Mouse (Mus musculus) urinary bladder, adult 2 months (tissue): Measurements from ENCODE around the gene Mpv17l2. TPM values are rescaled to one million over a fixed set of nuclear protein-coding genes. Genes with fewer than 3 reads are reported as not detected.

Source experiments
- DNase-seq: peaks from one replicate; pipeline ENCODE4 v3.0.0; 2022; ENCODE audit warnings: low spot score
- polyA plus RNA-seq: library from polyadenylated mRNA; depleted of rRNA; stranded (reverse); fragments of >200 nt; gene quantifications from 2 replicates; pipeline ENCODE4 v1.2.3, GENCODE M21; 2012

Mpv17l2 gene
- polyA plus RNA-seq, 1 experiment, result 41.9 TPM

DNA sequence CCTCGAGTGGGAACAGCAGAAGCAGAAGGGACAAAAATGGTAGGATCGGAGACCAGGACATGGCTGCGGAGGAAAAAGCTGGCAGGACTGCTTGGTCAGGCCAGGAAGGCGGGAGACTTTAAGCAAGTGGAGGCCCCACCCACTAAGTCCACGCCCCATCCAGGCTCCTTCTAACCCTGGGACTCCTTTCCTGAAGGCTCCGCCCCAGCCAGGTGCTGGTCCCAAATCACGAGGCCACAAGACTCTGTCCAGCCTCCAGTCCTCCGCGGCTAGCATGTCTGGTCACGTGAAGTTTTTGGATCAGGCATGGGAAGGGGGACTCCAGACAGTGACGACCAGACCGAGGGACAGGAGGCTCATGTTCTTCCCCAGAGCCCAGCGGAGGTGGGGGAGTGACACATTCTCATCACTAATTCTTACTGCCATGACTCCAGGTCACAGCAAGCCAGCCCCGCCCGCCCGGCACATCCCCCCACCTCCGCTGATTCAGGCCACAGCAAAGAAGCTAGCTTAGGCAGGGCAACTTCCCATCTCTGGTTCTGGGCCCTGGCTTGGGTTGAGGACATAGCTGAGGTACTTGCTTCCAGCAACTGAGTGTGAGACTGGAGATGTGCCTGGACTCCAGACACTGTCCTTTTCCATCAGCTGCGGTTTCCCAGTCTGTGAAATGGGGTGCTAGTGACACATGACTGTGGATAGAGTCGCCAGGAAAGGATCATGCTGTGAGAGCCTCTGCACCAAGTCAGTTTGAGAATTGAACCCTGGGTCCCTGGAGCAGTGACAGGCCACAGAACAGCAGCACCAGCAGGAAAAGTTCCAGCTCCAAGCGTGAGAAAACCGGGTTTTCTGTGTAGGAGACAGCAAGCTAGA is 6.1 kb upstream of the Mpv17l2 start:
- DNase-seq, result no peak

DNA sequence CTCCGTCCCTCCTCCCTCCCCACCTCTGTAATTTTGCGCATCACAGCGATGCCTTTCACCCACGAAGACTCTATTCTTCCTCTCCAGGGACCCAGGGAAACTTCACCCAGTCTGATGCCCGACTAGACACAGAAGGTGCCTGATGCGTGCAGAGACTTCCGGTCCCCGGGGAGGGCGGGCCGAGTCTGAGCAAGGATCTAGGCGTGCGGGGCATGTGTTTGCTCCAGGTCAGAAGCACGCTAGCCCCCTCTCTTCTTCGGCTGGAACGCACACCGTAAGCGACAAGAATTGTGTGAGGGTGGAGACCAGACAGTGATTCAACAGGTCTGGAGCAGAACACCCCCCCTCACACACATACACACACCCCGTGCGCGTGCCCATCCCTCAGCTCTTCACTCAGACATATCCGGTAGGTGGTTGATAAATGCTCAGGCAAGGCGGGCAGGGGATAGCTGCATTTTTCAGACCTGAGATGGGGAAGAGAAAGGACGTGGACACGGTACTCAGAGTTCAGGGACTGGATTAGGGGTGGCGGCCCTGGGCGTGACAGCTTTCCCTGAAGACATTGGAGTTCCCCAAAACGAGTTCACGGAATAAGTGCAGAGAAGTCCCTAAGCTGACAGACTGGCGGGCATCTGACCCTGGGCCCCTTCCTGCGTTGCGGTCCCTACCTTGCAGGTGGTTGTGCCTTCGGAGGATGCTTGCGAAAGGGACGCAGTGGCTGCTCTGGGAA is 5.3 kb upstream of the Mpv17l2 start:
- DNase-seq, result no peak

DNA sequence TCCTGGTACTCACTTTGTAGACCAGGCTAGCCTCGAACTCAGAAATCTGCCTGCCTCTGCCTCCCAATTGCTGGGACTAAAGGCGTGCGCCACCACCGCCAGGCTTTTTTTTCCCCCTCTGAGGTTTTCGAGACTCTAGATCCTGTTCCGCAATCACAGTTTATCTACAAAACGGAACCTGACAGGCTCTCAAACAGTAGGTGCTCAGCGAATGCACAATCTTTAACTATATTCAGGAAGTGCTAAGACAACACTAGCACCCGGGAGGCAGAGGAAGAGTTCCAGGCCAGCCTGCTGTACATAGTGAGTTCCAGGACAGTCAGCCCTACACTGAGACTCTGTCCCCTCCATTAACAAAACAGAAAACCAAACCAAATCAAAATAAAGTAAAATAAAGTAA is 4.6 kb upstream of the Mpv17l2 start:
- no peak for DNase-seq

- DNase-seq, result no peak
These were observed 3.9 kb upstream of the Mpv17l2 start for GRCm38 (mm10) chr8:70764676-70765075.

DNA sequence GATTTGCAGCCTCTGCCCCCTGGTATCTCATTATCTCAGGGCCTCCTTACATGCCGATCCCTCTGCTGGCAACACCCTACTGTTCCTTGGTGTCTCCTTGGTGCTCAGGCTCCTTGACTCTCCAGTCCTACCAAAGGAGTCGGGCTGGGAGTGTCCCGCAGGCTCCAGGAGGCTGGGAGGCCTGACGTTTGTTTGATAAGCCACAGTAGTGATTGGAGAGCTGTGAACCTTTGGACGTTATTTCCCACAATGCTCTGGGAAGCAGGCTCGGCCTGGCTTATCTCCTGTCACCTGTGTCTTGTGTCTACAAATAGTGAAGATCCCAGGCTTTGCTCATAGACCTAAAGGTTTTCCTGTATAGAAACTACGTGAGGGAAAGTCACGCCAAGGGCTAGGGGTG is 3.3 kb upstream of the Mpv17l2 start:
- no peak for DNase-seq

GRCm38 (mm10) chr8:70763354-70763753 is 2.6 kb upstream of the Mpv17l2 start:
- DNase-seq, result no peak

DNA sequence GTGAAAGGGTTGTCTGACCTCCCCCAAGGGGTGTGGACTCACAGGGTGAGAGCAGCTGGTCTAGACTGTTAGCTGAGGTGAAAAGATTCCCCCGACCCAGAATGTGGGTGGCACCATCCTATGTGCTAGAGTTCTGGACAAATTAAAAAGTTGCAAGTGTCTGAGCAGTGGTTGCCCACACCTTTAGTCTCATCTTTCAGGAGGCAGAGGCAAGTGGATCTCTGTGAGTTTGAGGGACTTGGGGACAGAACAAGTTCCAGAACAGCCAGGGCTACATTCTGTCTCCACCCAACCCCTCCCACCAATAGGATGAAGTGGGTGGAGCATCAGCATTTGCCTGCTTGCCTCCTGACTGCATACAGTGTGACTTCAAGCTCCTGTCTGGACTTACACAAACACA is 1.4 kb upstream of the Mpv17l2 start:
- no peak for DNase-seq

DNA sequence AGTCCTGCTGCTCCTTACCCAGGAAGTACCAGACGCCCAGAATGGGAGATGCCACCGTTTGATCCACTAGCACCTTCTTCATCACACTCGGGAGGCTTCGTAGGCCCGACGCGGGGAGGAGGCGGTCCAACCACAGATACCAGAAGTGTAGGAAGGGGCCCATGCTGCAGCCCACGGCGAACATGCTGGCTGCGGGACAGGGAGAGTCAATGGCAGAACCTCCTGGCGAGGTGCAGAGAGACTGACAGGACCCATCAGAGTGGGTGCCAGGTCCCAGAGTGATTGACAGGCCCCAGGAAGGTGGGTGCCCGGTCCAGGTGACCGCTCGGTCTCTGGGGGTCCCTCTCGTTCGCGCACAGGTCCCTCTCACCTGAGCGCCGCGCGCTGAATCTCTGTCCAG is 396 bp downstream of the Mpv17l2 start:
- no peak for DNase-seq

- no peak for DNase-seq
These were observed 1.9 kb downstream of the Mpv17l2 start for GRCm38 (mm10) chr8:70758616-70759561.

GRCm38 (mm10) chr8:70758308-70758615 is 2.5 kb downstream of the Mpv17l2 start:
- peak; percentile 16 for DNase-seq

DNA sequence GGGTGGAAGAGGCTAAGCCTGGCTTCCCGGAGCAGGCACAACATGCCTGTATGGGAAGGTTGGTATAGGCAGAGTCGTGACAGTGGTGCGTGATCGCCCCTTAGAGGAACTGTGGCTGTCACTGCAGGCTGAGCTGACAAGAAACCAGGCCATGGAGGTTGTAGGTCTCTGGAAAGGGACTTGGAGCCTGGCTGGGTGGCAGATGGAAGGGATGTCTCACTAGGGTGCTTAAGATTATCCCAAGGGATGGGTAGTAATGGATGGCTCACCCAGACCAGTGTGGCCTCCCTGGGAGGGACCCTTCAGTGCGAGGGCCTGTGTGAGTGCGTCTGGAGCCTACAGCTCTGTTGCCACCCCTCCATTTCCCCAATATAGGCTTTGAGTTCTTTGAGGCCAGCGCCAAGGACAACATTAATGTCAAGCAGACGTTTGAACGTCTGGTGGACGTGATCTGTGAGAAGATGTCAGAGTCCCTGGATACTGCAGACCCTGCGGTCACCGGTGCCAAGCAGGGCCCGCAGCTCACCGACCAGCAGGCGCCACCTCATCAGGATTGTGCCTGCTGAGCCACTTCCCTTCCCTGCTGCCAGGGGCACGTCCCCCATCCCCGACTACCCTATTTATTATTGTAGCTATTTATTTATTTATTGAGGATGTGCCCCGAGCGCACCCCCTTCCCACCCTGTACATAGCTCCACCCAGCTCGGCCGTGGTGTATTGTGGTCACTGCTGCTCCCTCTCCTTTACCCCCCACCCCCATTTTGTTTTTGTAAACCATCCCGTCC is 3.0 kb downstream of the Mpv17l2 start:
- peak; percentile 18 for DNase-seq

- peak; percentile 17 for DNase-seq
These were observed 4.2 kb downstream of the Mpv17l2 start for GRCm38 (mm10) chr8:70756476-70757040.

- peak; percentile 21 for DNase-seq
These were observed 4.9 kb downstream of the Mpv17l2 start for GRCm38 (mm10) chr8:70755661-70756475.

- peak; percentile 41 for DNase-seq
These were observed 5.7 kb downstream of the Mpv17l2 start for GRCm38 (mm10) chr8:70754871-70755660.

DNA sequence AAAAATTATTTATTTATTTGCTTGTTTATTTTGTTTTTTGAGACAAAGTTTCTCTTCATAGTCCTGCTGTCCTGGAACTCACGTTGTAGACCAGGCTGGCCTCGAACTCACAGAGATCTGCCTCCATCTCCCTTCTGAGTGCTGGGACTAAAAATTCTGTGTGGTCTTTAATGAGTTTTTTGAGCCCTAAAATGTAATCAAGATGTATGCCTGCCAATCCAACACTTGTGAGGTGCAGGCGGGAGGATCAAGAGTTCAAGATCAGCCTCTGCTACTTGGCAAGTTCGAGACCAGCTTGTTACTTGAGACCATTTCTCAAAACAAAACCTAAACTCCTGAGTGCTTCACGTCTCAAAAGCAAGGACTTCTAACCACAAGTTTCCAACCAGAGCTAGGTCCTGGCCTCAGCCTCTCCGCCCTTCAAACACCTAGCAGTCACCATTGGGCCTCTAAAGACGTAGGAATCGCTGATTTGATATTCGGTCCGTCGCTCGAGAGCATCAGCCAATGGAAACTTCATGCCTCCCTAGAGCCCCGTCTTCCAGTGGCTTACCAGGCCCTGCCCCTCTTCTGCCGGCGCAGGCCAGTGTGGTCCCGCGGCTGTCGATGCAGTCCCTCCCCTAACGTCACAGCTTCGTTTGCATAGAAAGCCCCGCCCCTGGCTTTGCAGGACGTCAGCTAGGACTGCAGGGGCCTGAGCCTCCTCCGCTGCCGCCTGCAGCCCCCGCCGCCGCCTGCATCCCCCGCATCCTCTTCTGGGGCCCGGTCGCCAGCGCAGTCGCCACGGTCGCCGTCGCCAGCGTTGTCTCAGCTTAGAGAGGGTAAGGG is 6.5 kb downstream of the Mpv17l2 start, which contains the start of gene Rab3a:
Rab3a (plus strand) TSS at position 637 of the 828 bp plus-strand sequence.
- peak; percentile 85 for DNase-seq

DNA sequence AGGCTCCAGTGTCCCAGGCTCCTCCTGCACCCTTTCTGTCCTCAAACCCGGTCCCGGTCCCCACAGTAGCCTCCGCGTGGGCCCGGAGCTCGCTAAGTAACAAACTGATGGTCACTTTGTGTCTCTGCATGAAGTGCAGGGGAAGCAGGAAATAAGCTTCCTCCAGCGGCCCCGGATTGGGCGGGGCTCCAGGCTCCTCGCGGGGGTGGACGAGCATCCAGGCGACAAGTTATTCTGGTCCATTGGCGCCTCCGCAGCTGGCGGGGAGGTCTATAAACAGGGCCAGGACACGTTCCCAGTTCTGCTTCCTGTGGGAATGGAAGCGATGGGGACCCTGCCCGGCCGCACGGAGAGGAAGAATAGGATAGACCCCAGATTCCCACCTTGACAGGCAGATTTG is 7.6 kb downstream of the Mpv17l2 start:
- peak; percentile 53 for DNase-seq

GRCm38 (mm10) chr8:70752000-70752764 is 8.6 kb downstream of the Mpv17l2 start:
- DNase-seq, result peak; percentile 43
